Mouse (Mus musculus) CH12.LX (cell line): Measurements from ENCODE around the gene Git2. TPM values are rescaled to one million over a fixed set of nuclear protein-coding genes. Genes with fewer than 3 reads are reported as not detected.
A peak's percentile ranks its signal among the peaks of the same experiment; 100 is the strongest.

Experiments used
- DNase-seq: peaks from one replicate; pipeline ENCODE4 v3.0.0-alpha.2; 2013; ENCODE audit errors: extremely low read depth
- H3K27ac ChIP-seq: 2 replicates; pipeline ENCODE4 v1.5.1; 2012; ENCODE audit warnings: low read depth, mild to moderate bottlenecking, control low read depth, moderate library complexity; ENCODE audit not compliant: insufficient read depth
- H3K27me3 ChIP-seq: replicated peaks from 2 replicates; pipeline ENCODE3; 2012; ENCODE audit warnings: inconsistent platforms
- H3K36me3 ChIP-seq, 2 experiments: replicated peaks in 1 of 2; 2 replicates each; pipeline versions ENCODE3 to v1.6.1; 2012; ENCODE audit warnings: inconsistent platforms in 1 of 2, low read length in 1 of 2, mild to moderate bottlenecking in 1 of 2, mixed read lengths in 1 of 2, moderate library complexity in 1 of 2; ENCODE audit not compliant: control insufficient read depth in 1 of 2, insufficient read depth in 1 of 2
- H3K4me1 ChIP-seq, 2 experiments: 2 replicates each; pipeline ENCODE4 v1.6.1; 2012; ENCODE audit warnings: inconsistent platforms in 1 of 2, moderate library complexity in 1 of 2; ENCODE audit not compliant: insufficient read depth in 2 of 2, control insufficient read depth in 1 of 2
- H3K4me2 ChIP-seq: 2 replicates; pipeline ENCODE4 v1.6.1; 2012; ENCODE audit warnings: low read depth, mild to moderate bottlenecking, control low read depth; ENCODE audit not compliant: poor library complexity, insufficient read depth, severe bottlenecking
- H3K4me3 ChIP-seq, 3 experiments: fragments of 150-350 bp in 1 of 3; sonication (generic) in 1 of 3; replicated peaks in 1 of 3; 2 replicates each; pipeline versions ENCODE3 to v1.5.1; 2011 to 2012; ENCODE audit warnings: low read depth in 2 of 3, low read length in 2 of 3, mild to moderate bottlenecking in 2 of 3, moderate library complexity in 2 of 3, control low read depth in 1 of 3, improper control_type of control experiment in 1 of 3, inconsistent platforms in 1 of 3, mixed read lengths in 1 of 3; ENCODE audit not compliant: poor library complexity in 1 of 3
- H3K79me2 ChIP-seq: replicated peaks from 2 replicates; pipeline ENCODE4 v1.6.1; 2012; ENCODE audit warnings: mild to moderate bottlenecking, moderate library complexity; ENCODE audit not compliant: control insufficient read depth, poor library complexity, insufficient read depth, severe bottlenecking; ENCODE audit errors: extremely low read depth
- H3K9ac ChIP-seq: 2 replicates; pipeline ENCODE4 v1.6.1; 2012; ENCODE audit warnings: low read depth, mild to moderate bottlenecking, control low read depth, moderate library complexity; ENCODE audit not compliant: insufficient read depth
- H3K9me3 ChIP-seq: replicated peaks from 2 replicates; pipeline ENCODE3; 2012; ENCODE audit warnings: low read length, inconsistent platforms, mixed read lengths
- BHLHE40 ChIP-seq: IDR thresholded peaks from 2 replicates; pipeline ENCODE4 v1.6.1; 2011; ENCODE audit warnings: mild to moderate bottlenecking, low read depth, low read length, improper control_type of control experiment
- CTCF ChIP-seq, 2 experiments: IDR thresholded peaks in 1 of 2; conservative IDR thresholded peaks in 1 of 2; 2 replicates each; pipeline ENCODE4 v1.5.1; 2011 to 2012; ENCODE audit warnings: low read depth in 2 of 2, low read length in 2 of 2, improper control_type of control experiment in 1 of 2, inconsistent platforms in 1 of 2, mild to moderate bottlenecking in 1 of 2, moderate library complexity in 1 of 2
- ETS1 ChIP-seq: conservative IDR thresholded peaks from 2 replicates; pipeline ENCODE4 v1.6.1; 2012; ENCODE audit warnings: low read depth, mild to moderate bottlenecking, inconsistent platforms, low read length, improper control_type of control experiment, moderate library complexity
- IRF4 ChIP-seq: IDR thresholded peaks from 2 replicates; pipeline ENCODE4 v1.6.1; 2014; ENCODE audit warnings: low read depth, mild to moderate bottlenecking, inconsistent platforms, low read length, improper control_type of control experiment
- JUN ChIP-seq: IDR thresholded peaks from 2 replicates; pipeline ENCODE4 v1.6.1; 2011; ENCODE audit warnings: low read depth, mild to moderate bottlenecking, low read length, improper control_type of control experiment, moderate library complexity; ENCODE audit not compliant: insufficient read depth
- MAX ChIP-seq: IDR thresholded peaks from 2 replicates; pipeline ENCODE4 v1.6.1; 2011; ENCODE audit warnings: low read length, improper control_type of control experiment
- MEF2A ChIP-seq: IDR thresholded peaks from 2 replicates; pipeline ENCODE4 v1.6.1; 2014; ENCODE audit warnings: low read depth, mild to moderate bottlenecking, inconsistent platforms, low read length, improper control_type of control experiment, borderline replicate concordance
- MXI1 ChIP-seq: IDR thresholded peaks from 2 replicates; pipeline ENCODE4 v1.6.1; 2011; ENCODE audit warnings: mild to moderate bottlenecking, low read depth, low read length, improper control_type of control experiment
- NRF1 ChIP-seq: IDR thresholded peaks from 2 replicates; pipeline ENCODE4 v1.6.1; 2014; ENCODE audit warnings: low read depth, mild to moderate bottlenecking, inconsistent platforms, low read length, improper control_type of control experiment, moderate library complexity
- POLR2A ChIP-seq: IDR thresholded peaks from 2 replicates; pipeline ENCODE4 v1.6.1; 2011; ENCODE audit warnings: low read depth, mild to moderate bottlenecking, improper control_type of control experiment, low read length
- POLR2AphosphoS2 ChIP-seq: IDR thresholded peaks from 2 replicates; pipeline ENCODE4 v1.6.1; 2011; ENCODE audit warnings: low read depth, low read length, improper control_type of control experiment
- RAD21 ChIP-seq: IDR thresholded peaks from 2 replicates; pipeline ENCODE4 v1.6.1; 2011; ENCODE audit warnings: low read depth, mild to moderate bottlenecking, low read length, improper control_type of control experiment, moderate library complexity
- RCOR1 ChIP-seq: conservative IDR thresholded peaks from 2 replicates; pipeline ENCODE4 v1.6.1; 2012; ENCODE audit warnings: low read depth, mild to moderate bottlenecking, inconsistent platforms, low read length, improper control_type of control experiment
- SIN3A ChIP-seq: IDR thresholded peaks from 2 replicates; pipeline ENCODE4 v1.6.1; 2012; ENCODE audit warnings: low read length, improper control_type of control experiment, inconsistent platforms
- SMC3 ChIP-seq: IDR thresholded peaks from 2 replicates; pipeline ENCODE4 v1.6.1; 2011; ENCODE audit warnings: low read depth, low read length, improper control_type of control experiment
- TCF12 ChIP-seq: IDR thresholded peaks from 2 replicates; pipeline ENCODE4 v1.6.1; 2014; ENCODE audit warnings: low read depth, mild to moderate bottlenecking, inconsistent platforms, low read length, improper control_type of control experiment
- USF1 ChIP-seq: IDR thresholded peaks from 2 replicates; pipeline ENCODE4 v1.6.1; 2014; ENCODE audit warnings: low read depth, mild to moderate bottlenecking, inconsistent platforms, low read length, improper control_type of control experiment
- ZC3H11A ChIP-seq: IDR thresholded peaks from 2 replicates; pipeline ENCODE4 v1.6.1; 2012; ENCODE audit warnings: low read depth, mild to moderate bottlenecking, inconsistent platforms, low read length, improper control_type of control experiment
- ZKSCAN1 ChIP-seq: IDR thresholded peaks from 2 replicates; pipeline ENCODE4 v1.6.1; 2012; ENCODE audit warnings: low read depth, inconsistent platforms, low read length, improper control_type of control experiment, borderline replicate concordance
- ZNF384 ChIP-seq: IDR thresholded peaks from 2 replicates; pipeline ENCODE4 v1.6.1; 2012; ENCODE audit warnings: low read depth, low read length, improper control_type of control experiment, inconsistent platforms
- dilution Hi-C: fragments of 300-500 bp; cut with MboI; formaldehyde crosslinking; loops from 2 replicates; pipeline ENCODE4 v1.14.3; 2020; ENCODE audit warnings: low sequenced_read_pairs; ENCODE audit not compliant: extremely low pct_unique_long_range_greater_than_20kb, extremely low pct_ligation_motif_present
- in situ Hi-C: fragments of 300-500 bp; cut with MboI; formaldehyde crosslinking; loops from 3 replicates; pipeline ENCODE4 v1.14.3; 2019; ENCODE audit warnings: low sequenced_read_pairs, low pct_ligation_motif_present, low pct_unique_long_range_greater_than_20kb, mixed read lengths
- polyA plus RNA-seq: library from polyadenylated mRNA; unstranded; fragments of >175 nt; gene quantifications from 2 replicates; pipeline ENCODE4 v1.2.1, GENCODE M21; 2012; ENCODE audit warnings: low read depth; ENCODE audit not compliant: insufficient read length
- total RNA-seq, 2 experiments: library from RNA; depleted of rRNA; stranded (reverse); fragments of 300-350 nt in 1 of 2; fragments of >200 nt in 1 of 2; gene quantifications; 2 replicates each; pipeline ENCODE4 v1.2.3; 2012 to 2014

The Git2 gene
- total and polyA plus RNA-seq, 3 experiments: 12.3 to 29.4 (median 22.1) TPM

GRCm38 (mm10) chr5:114773211-114773710 lies 2.1 kb downstream of the Git2 start (continued):
- no peak; the same call in 1 of the 2 replicates for TF ChIP-seq POLR2AphosphoS2
- no peak for TF ChIP-seq ETS1
- TF ChIP-seq SIN3A: peak; percentile 43; the same call in 1 of the 2 replicates
- no peak for TF ChIP-seq RAD21
- no peak for TF ChIP-seq RCOR1
- TF ChIP-seq IRF4: no peak; the same call in 1 of the 2 replicates
- no peak for TF ChIP-seq ZKSCAN1
- TF ChIP-seq USF1: peak; percentile 96
- peak; percentile 87 for TF ChIP-seq BHLHE40

- Histone ChIP-seq H3K9ac (peak overlapping the region; percentile 82), H3K4me3 (peak overlapping the region; percentile 74 to 91 (median 86)), H3K4me1 (peaks cover 8 to 40% of the 10 kb centered on the region in 2 experiments; a peak in 3 of 4 replicates), H3K27me3 (no peaks in the 10 kb centered on the region), H3K4me2 (peak overlapping the region; percentile 98), H3K9me3 (no peaks in the 10 kb centered on the region), H3K79me2 (peaks cover 69% of the 10 kb centered on the region), H3K27ac (peak overlapping the region; percentile 39; the same call in 1 of the 2 replicates), H3K36me3 (peaks cover 8 to 34% of the 10 kb centered on the region in 2 experiments)
- peak; percentile 36 for DNase-seq
- TF ChIP-seq TCF12 (peak; percentile 23; the same call in 1 of the 2 replicates), MEF2A (no peak), RCOR1 (no peak), NRF1 (peak; percentile 54), POLR2AphosphoS2 (no peak), SIN3A (0 out of 2 replicates have a peak, but pooled peaks have one; percentile 8), POLR2A (no peak)
- in situ Hi-C loops (no loop called here), dilution Hi-C loops (no loop called here)
Observed at GRCm38 (mm10) chr5:114772456-114773203, 2.7 kb downstream of the Git2 start.

- peak overlapping the region; percentile 82; the same call in 1 of the 2 replicates for H3K9ac ChIP-seq
- TF ChIP-seq POLR2AphosphoS2 (no peak), ZC3H11A (no peak), ZNF384 (no peak), CTCF (conservative IDR thresholded peaks at IDR 0.05 in 1 of 2, IDR thresholded peaks at IDR 0.05 in 1 of 2; ENCODE audit: low read depth in 2 of 2, low read length in 2 of 2) (no peak), JUN (no peak), NRF1 (no peak), MAX (no peak), MEF2A (no peak), SMC3 (no peak), MXI1 (no peak), USF1 (no peak)
- TF ChIP-seq, all 38 proteins: peak for 0
- Histone ChIP-seq H3K4me1 (peaks cover 4 to 37% of the 10 kb centered on the region in 2 experiments), H3K27me3 (no peaks in the 10 kb centered on the region), H3K4me2 (peak overlapping the region; percentile 98), H3K4me3 (peak overlapping the region; percentile 74 to 91 (median 86)), H3K9me3 (no peaks in the 10 kb centered on the region), H3K27ac (no peak overlapping the region), H3K79me2 (peaks cover 74% of the 10 kb centered on the region), H3K36me3 (peaks cover 10 to 33% of the 10 kb centered on the region in 2 experiments)
- in situ Hi-C loops: no loop called here
- dilution Hi-C loops: no loop called here
- no peak for DNase-seq
Observed at GRCm38 (mm10) chr5:114771796-114772195, 3.5 kb downstream of the Git2 start.
